Mouse (Mus musculus) embryo, embryonic 10.5 days (tissue): ENCODE results near the gene Arfgef2.

Source experiments
- DNase-seq: peaks from one replicate; pipeline ENCODE4 v3.0.0-alpha.2; 2015; ENCODE audit warnings: low spot score

Arfgef2 gene

DNA sequence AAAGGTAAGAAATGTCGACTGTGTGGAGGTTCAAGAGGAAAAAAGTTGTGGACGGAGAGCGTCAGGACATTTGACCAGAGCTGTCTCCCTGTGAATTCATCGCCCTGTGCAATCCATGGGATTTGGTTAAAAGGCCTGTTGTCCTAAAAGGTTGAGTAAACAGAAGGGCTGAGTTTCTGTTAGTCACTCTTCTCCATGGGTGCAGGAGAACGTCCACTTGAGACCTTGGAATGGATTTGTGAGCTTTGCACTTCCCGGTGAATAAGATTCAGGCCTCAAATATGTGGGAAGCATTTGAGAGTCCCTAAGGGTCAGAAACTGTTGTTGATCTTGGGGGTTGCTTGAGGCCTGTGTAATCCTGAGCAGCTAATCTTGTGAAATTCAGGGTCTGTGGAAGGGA lies 1.4 kb downstream of the Arfgef2 start:
- no peak for DNase-seq

DNA sequence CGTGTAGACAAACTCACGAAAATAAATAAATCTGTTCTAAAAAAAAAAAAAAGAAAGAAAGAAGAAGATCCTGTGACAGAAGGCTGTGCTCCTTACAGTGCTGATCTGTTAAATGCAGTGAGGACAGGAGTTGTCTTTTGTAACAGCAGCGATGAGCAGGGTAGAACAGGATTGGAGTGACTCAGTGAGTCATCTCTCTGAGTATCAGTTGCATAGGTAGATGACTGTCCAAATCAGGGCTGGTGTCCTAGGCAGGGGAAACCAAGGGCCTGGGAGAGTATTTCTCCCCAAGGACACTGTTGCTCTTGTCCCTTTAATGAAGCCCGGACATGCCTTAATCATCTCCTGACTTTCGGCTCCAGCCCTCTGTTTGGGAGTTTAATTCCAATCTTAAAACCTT lies 4.1 kb downstream of the Arfgef2 start:
- DNase-seq, result no peak

DNA sequence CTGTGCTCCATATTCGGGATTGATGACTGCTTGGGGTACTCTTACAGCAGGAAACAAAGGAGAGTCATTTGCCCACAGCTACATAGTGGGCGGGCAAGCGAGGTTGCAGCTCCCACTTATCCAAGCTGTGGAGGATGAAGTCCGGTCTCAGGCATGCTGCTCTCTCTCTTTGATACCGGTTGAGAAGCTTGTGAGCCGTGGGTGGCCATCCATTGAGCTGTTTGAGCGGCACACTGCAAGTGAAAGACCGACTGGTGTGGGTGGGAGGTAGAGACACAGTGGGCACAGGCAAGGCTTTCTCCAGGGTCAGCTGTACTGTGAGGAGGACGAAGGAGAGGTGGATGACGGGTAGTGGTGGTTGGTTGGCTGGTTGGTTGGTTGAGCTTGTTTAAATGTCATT lies 5.4 kb downstream of the Arfgef2 start:
- DNase-seq, result no peak

DNA sequence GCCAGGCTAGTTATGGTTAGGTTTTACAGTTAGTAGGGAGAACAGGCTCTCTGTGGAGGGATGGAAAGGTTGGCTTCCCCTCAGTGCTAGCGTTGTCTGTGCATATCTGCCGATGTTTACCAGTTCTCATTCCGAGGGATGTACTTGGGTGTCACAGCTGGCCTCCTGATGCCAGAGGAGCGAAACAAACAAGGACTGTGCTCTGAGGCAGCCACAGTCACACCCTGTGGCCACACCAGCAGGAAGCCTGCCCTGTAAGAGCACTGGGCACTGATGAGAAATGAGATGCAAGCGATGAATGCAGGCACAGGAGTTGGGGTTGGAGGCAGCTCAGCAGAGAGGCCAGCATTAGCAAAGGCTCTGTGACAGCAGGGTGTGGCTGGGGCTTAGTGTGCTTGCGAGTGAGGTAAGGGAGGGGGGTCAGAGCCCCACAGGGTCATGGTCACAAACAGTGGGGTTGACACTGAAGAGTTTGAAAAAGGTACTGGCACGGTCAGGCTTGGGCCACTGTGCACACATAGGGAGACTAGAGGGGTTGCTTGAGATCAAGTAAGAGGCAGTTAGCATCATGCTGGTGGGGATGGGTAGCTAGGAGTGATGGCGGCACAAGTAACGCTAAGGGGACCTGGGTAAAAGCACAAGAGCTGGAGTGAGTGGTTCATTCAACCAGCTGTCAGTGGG lies 13.2 kb downstream of the Arfgef2 start:
- no peak for DNase-seq

DNA sequence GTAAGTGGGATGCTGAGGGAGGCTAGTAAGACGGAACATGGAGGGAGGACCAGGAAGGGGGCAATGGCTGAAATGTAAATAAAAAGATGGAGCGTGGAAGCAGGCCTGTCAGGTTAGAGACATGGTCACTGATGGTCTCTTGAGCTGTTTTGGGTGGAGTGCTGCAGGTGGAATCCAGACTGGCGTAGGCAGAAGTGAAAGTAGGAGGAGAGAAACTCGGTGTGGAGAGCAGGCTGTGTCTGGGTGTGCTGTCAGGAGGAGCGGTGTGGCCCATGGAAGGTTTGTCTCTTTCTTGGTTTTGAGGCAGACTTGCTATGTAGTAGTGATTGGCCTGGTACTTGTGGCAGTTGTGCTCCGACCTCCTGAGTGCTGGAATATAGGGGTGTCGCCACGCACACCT lies 14.5 kb downstream of the Arfgef2 start:
- no peak for DNase-seq

DNA sequence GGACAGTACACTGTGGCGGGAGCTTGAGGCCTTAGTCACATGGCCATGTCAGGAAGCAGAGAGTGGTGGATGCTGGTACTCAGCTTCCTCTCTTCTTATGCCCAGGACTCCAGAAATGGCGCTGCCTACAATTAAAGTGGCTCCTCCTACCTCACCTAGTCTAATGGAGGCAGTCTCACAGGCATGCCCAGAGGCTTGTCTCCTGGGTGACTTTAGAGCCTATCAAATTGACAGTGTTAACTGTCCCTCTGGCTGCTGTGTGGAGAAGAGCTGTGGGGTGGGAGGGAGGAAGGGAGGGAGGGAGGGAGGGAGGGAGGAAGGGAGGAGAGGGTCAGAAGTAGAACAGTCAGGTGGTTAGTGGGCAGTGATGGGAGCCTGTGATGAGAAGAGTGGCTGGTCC lies 15.5 kb downstream of the Arfgef2 start:
- no peak for DNase-seq

GRCm38 (mm10) chr2:166821406-166821805 lies 16.0 kb downstream of the Arfgef2 start:
- no peak for DNase-seq

DNA sequence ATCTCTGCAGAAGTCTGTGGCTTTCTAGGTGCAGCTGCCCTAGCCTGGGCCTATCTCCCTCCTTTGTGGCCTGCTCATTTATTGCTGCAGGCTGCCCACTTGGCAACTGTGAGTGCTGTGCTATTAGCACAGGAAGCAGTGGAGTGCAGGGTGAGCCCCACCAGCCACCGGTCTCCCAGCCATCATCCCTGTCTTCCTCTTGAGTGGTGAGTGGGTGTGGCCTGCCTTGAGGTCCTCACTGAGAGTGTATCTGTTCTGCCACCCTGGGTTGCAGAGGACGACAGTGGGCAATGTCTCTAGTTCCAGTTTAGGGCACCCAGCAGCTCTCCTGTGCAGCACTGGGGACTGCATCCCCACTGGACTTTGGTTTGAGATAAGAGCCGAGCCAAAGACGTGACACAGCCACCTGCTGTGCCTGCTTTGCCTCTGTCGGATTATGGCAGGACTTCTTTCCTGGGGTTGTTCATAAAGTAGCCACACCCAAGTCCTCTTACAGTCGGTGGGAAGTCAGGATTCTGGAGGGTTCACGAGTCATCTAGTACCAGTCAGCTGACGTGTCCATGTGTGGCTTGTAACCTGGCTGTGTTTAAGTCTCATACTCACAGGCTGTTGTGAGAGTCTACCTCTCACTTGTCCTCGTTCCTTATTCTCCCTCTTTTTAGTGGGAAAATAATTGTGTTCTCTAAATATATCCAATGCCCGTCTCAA lies 16.9 kb downstream of the Arfgef2 start:
- DNase-seq, result no peak

DNA sequence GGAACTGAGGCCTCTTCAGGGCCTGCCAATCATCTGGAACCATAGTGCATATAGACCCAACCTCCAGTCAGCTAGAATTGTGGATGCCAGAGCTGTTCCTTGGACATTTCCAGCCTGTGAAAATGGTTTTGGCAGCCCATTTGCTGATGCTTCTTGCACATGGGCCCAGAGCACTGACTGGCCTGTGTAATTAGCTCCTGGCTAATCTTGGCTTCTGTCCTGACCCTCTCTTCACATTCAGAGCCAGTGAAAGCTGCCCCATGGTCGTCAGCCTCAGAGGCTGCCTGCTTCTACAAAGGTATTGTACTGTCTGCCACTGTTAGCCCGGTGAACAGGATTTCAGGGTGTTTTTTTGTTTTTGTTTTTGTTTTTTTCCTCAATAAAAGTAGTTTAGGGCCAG lies 17.5 kb downstream of the Arfgef2 start:
- no peak for DNase-seq

DNA sequence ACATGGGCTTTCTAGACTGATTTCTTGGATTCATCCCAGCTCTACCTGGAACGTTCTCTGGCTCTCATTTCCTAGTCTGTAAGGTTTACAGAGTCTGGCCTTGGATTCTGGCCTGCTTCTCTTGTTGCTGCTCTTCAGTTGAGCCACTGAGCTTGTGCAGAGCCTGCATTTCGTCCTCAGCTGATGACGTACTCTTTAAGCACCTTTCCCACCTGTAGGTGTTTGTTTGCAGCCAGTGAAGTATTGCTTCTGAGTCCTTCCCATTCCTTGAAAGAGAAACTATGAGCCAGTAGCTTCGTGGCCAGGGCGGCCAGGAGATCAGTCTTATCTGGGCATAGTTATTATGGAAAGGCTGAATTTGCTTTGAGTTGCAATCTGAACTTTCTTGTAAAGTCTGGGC lies 19.0 kb downstream of the Arfgef2 start:
- DNase-seq, result no peak

DNA sequence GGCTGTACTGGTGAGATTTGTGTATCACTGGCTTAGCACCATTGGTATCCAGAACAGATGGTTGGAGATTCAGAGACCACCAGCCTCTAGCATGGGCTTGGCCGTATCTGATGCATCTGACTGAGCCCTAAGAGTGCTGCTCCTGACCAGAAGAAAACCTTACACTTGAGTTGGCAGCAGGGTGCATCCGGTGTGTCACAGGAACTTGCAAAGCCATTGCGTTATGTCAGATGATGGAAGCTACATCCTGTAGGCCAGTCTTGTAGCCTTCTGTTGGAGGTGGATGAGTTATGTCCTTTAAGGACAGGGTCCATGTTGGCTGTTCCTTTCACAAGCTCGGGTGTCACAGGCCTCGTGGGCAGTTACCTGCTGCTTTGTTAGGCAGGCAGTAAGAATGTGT lies 19.6 kb downstream of the Arfgef2 start:
- DNase-seq, result no peak

- no peak for DNase-seq
These were observed 21.3 kb downstream of the Arfgef2 start for GRCm38 (mm10) chr2:166826491-166827224.

GRCm38 (mm10) chr2:166828306-166828705 lies 22.9 kb downstream of the Arfgef2 start:
- no peak for DNase-seq

- no peak for DNase-seq
These were observed 25.0 kb downstream of the Arfgef2 start for GRCm38 (mm10) chr2:166830350-166830749.

GRCm38 (mm10) chr2:166834091-166834490 lies 28.7 kb downstream of the Arfgef2 start:
- no peak for DNase-seq

DNA sequence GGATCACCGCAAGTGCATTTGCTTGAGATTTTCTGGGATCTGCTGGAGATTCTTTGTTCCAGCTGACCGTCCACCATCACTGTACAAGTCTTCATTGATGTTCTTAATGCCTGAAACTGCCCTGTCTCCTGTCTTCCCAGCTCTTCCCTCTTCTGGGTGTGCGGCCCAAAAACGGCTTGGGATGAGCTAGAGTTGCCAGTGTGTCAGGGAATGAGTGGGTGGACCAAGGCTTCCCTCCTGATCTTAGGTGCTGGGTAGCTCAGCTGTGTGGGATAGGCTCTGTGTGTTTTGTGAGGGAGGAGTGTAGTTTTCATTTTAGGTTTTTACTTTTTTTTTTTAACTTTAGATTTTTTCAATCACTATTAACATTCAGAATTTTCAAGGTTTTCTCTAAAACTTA lies 29.4 kb downstream of the Arfgef2 start:
- no peak for DNase-seq

GRCm38 (mm10) chr2:166835581-166835980 lies 30.2 kb downstream of the Arfgef2 start:
- DNase-seq, result no peak

GRCm38 (mm10) chr2:166841813-166842212 lies 36.4 kb downstream of the Arfgef2 start:
- no peak for DNase-seq

DNA sequence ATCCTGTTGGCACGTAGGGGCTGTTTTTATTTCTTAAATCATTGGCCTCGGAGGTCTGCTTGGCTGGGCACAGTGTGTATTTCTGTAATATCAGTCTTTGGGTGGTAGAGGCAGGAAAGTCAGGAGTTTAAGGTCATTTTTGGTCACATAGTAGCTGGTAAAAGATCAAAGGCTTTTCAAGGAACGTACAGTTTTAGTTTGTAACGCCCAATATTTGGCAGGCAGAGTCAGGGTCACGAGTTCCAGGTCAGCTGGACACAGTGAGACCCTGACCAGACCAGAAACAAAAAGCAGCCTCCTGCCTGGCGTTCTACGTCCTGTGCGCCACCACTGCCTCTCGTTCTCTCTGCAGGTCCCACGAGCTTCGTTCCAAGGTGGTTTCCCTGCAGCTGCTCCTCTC lies 45.3 kb downstream of the Arfgef2 start:
- DNase-seq, result no peak

- DNase-seq, result no peak
These were observed 46.9 kb downstream of the Arfgef2 start for GRCm38 (mm10) chr2:166852270-166852669.

DNA sequence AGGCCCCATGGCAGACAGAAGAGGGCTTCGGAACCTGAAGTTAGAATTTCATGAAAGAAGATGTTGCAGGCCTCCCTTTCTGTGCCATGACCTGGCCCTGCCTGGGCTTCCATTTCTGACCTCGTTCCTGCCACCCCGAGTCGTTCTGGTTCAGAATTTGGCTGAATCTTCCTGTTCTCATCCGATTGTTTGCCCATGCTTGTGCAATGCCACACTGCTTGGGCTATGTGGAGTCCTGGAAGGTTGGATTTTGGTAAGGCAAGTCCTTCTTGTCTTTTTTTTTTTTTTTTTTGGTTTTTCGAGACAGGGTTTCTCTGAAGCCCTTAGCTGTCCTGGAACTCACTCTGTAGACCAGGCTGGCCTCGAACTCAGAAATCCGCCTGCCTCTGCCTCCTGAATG lies 50.4 kb downstream of the Arfgef2 start:
- DNase-seq, result no peak

- no peak for DNase-seq
These were observed 51.0 kb downstream of the Arfgef2 start for GRCm38 (mm10) chr2:166856366-166856765.

DNA sequence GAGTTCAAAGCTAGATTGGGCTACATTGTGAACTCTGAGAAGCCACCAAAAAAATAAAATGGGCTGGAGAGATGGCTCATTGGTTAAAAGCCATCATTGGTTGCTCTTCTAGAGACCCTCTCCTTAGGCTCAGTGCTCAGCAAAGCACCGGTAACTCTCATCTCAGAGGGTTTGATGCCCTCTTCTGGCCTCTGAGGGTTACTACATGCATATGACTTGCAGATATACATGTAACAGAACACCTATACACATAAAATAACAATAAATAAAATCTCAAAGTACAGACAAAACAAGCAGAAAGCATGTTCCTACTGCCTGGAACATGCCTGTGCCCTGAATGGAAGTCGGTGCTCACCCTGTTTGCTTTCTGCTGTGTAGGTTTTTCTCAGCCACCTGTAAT lies 51.7 kb downstream of the Arfgef2 start:
- DNase-seq, result peak; percentile 58
